Mouse (Mus musculus) kidney, adult 8-10 months (tissue): ENCODE measurements around the gene Miip.
A peak's percentile ranks its signal among the peaks of the same experiment; 100 is the strongest.
"Not testable (repeated sequence)": the region's sequence is repeated elsewhere in the genome, so short reads cannot be mapped to it uniquely, and the experiment has no call there.

ENCODE experiments used
- DNase-seq, 2 experiments: peaks; one replicate each; pipeline ENCODE4 v3.0.0; 2022

Miip gene

GRCm38 (mm10) chr4:147867563-147868449, 810 bp downstream of the Miip start:
- DNase-seq = no peak

GRCm38 (mm10) chr4:147866793-147867192, 1.8 kb downstream of the Miip start:
- DNase-seq = not testable (repeated sequence)

- DNase-seq = no peak
These were observed 2.6 kb downstream of the Miip start for GRCm38 (mm10) chr4:147866056-147866455.

GRCm38 (mm10) chr4:147865651-147866050, 3.0 kb downstream of the Miip start:
- no peak for DNase-seq

- DNase-seq = no peak
These were observed 6.6 kb downstream of the Miip start for GRCm38 (mm10) chr4:147862051-147862450.

- DNase-seq = no peak
These were observed 17.8 kb downstream of the Miip start for GRCm38 (mm10) chr4:147850776-147851175.

GRCm38 (mm10) chr4:147848584-147848991, 20.0 kb downstream of the Miip start:
- no peak for DNase-seq

- peak; percentile 79 to 88 for DNase-seq
These were observed 20.7 kb downstream of the Miip start, which contains the start of gene Zfp933 for GRCm38 (mm10) chr4:147847614-147848583. Gene Zfp933, minus strand, starts transcription at chr4:147848366.

- DNase-seq = no peak
These were observed 25.7 kb downstream of the Miip start for GRCm38 (mm10) chr4:147842871-147843270.

GRCm38 (mm10) chr4:147839282-147839681, 29.3 kb downstream of the Miip start:
- peak; percentile 9 to 21 for DNase-seq

- no peak for DNase-seq
These were observed 44.2 kb downstream of the Miip start for GRCm38 (mm10) chr4:147824389-147824788.

GRCm38 (mm10) chr4:147821414-147821813, 47.2 kb downstream of the Miip start:
- not testable (repeated sequence) for DNase-seq

- DNase-seq = not testable (repeated sequence)
These were observed 49.0 kb downstream of the Miip start for GRCm38 (mm10) chr4:147819659-147820058.

- DNase-seq = no peak
These were observed 53.9 kb downstream of the Miip start for GRCm38 (mm10) chr4:147814592-147815167.

- DNase-seq = no peak
These were observed 55.3 kb downstream of the Miip start for GRCm38 (mm10) chr4:147813249-147813765.
